Mouse (Mus musculus) midbrain, postnatal 0 days (tissue): ENCODE results near the gene Ptpre. TPM values are rescaled to one million over a fixed set of nuclear protein-coding genes. Genes with fewer than 3 reads are reported as not detected.

ENCODE experiments used
- ATAC-seq: fragments of 200-750 bp; cut with Nextera tagmentation; 2 replicates; pipeline ENCODE4 v1.8.0; 2017; ENCODE audit warnings: moderate number of reproducible peaks, mild to moderate bottlenecking, moderate TSS enrichment, moderate library complexity; ENCODE audit not compliant: low FRiP score
- DNase-seq: peaks from one replicate; pipeline ENCODE4 v3.0.0-alpha.2; 2015; ENCODE audit warnings: low spot score
- H3K27ac ChIP-seq: fragments of 300-500 bp; sonication (generic); 2 replicates; pipeline ENCODE4 v1.5.1; 2014; ENCODE audit warnings: low read depth, mild to moderate bottlenecking, low read length, mixed read lengths
- H3K27me3 ChIP-seq: fragments of 300-500 bp; sonication (generic); 2 replicates; pipeline ENCODE4 v1.6.1; 2014; ENCODE audit warnings: low read length, control low read depth, mixed read lengths; ENCODE audit not compliant: insufficient read depth
- H3K36me3 ChIP-seq: fragments of 300-500 bp; sonication (generic); 2 replicates; pipeline ENCODE4 v1.6.1; 2014; ENCODE audit warnings: low read length, control low read depth, mixed read lengths; ENCODE audit not compliant: insufficient read depth
- H3K4me1 ChIP-seq: fragments of 300-500 bp; sonication (generic); 2 replicates; pipeline ENCODE4 v1.6.1; 2014; ENCODE audit warnings: mild to moderate bottlenecking, control low read depth, antibody characterized with exemption, low read length, mixed read lengths; ENCODE audit not compliant: insufficient read depth
- H3K4me2 ChIP-seq: fragments of 300-500 bp; sonication (generic); 2 replicates; pipeline ENCODE4 v1.6.1; 2014; ENCODE audit warnings: low read depth, mild to moderate bottlenecking, low read length, mixed read lengths; ENCODE audit not compliant: poor library complexity, severe bottlenecking
- H3K4me3 ChIP-seq: fragments of 300-500 bp; sonication (generic); 2 replicates; pipeline ENCODE4 v1.5.1; 2014; ENCODE audit warnings: low read depth, mild to moderate bottlenecking, low read length, moderate library complexity
- H3K9ac ChIP-seq: fragments of 300-500 bp; sonication (generic); replicated peaks from 2 replicates; pipeline ENCODE4 v1.6.1; 2014; ENCODE audit warnings: mild to moderate bottlenecking, low read length, moderate library complexity, mixed read lengths; ENCODE audit not compliant: poor library complexity, severe bottlenecking
- H3K9me3 ChIP-seq: fragments of 300-500 bp; sonication (generic); 2 replicates; pipeline ENCODE4 v1.6.1; 2016; ENCODE audit warnings: low read length, control low read depth
- CTCF ChIP-seq: IDR thresholded peaks from 2 replicates; pipeline ENCODE4 v1.5.1; 2016; ENCODE audit warnings: antibody characterized with exemption, mild to moderate bottlenecking
- WGBS: fragments of 180-500 bp; shearing (Covaris S2); extraction: QIAGEN DNeasy Blood & Tissue Kit; methylation state at CpG from one replicate; pipeline ENCODE4 v1.1.7; 2014; 5-methylcytosine and 5-hydroxymethylcytosine counted together
- microRNA counts: library from miRNA; unstranded; fragments of <30 nt; microRNA quantifications from one replicate; lab custom pipeline; 2015
- microRNA-seq: library from miRNA; unstranded; fragments of <30 nt; microRNA quantifications from one replicate; pipeline ENCODE4, GENCODE M21; 2016; ENCODE audit warnings: borderline number of aligned reads
- polyA plus RNA-seq: library from polyadenylated mRNA; unstranded; fragments of >200 nt; fragmentation: Nextera tagmentation; extraction: Ambion mirVana; gene quantifications from 2 replicates; pipeline ENCODE4 v1.2.1, GENCODE M21; 2015
- total RNA-seq: library from RNA; depleted of rRNA; stranded (reverse); fragments of >200 nt; gene quantifications from 2 replicates; pipeline ENCODE4 v1.2.3, GENCODE M21; 2014; rRNA removed

Ptpre gene
- total and polyA plus RNA-seq, 2 experiments from 2014 or later, result 9.2 to 14.6 TPM

- Histone ChIP-seq H3K4me2 (peak overlapping the region; percentile 51; the same call in 1 of the 2 replicates), H3K9ac (no peak overlapping the region), H3K4me1 (no peaks in the 10 kb centered on the region), H3K4me3 (no peak overlapping the region), H3K36me3 (no peaks in the 10 kb centered on the region), H3K9me3 (no peaks in the 10 kb centered on the region), H3K27me3 (no peaks in the 10 kb centered on the region), H3K27ac (no peak overlapping the region)
- no peak for ATAC-seq
- TF ChIP-seq CTCF, result no peak
- no peak for DNase-seq
- WGBS, result 85% methylated on average over 9 of the region's 9 CpGs
Observed at GRCm38 (mm10) chr7:135734911-135735646, 197.8 kb downstream of the Ptpre start.

MicroRNAs encoded within 50 kb of the gene (microRNA counts, 519-probe panel; counts per million panel counts)
- microRNA mmu-miR-1962 (lab: Ali Mortazavi, UCI), result 528 counts per million, percentile 58 among the panel's probes with 10 or more counts

Small RNA genes within 50 kb of the gene (microRNA-seq; reads per million reads assigned to microRNA genes)
- not detected for gene Mir1962

Other genes with a start within 250 kb of the Ptpre start
- not detected in 2 replicates for gene Foxi2, start 127.2 kb upstream of the Ptpre start, total RNA-seq
- gene Foxi2, start 127.2 kb upstream of the Ptpre start, polyA plus RNA-seq, result 0.07 TPM in 1 of 2 replicates, not detected in the other
- not detected in 2 replicates for gene Clrn3, start 8.8 kb upstream of the Ptpre start, total RNA-seq
- not detected in 2 replicates for gene Clrn3, start 8.8 kb upstream of the Ptpre start, polyA plus RNA-seq
- gene Mki67, start 178.9 kb downstream of the Ptpre start, total RNA-seq, result 6.3 and 8.9 TPM in 2 replicates
- 1.4 and 2.1 TPM in 2 replicates for gene Mki67, start 178.9 kb downstream of the Ptpre start, polyA plus RNA-seq